Mouse (Mus musculus) lung, postnatal 25 days (tissue): ENCODE results near the gene Sptb.

Experiments
- DNase-seq: peaks from one replicate; pipeline ENCODE4 v3.0.0; 2022; ENCODE audit warnings: low spot score

Gene Sptb

DNA sequence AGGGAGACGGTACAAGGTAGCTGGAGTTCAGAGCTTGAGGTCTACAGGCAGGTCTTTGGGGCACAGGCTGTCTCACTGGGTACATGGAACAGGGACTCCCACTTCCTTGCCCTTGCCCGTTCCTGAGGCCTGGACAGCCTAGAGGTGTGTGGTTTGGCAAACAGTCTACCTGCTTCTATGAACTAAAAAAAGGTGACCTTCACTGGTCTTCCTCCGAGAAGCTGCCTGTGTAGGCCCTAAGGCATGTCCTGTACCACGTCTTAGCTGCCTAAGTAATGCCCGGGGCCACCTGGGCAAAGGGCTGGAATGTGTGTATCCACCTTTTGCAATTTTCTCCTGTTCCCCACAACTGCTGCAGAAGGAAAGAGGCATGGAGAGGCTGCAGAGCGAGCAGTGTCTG is 137.0 kb downstream of the Sptb start:
- DNase-seq, result no peak

DNA sequence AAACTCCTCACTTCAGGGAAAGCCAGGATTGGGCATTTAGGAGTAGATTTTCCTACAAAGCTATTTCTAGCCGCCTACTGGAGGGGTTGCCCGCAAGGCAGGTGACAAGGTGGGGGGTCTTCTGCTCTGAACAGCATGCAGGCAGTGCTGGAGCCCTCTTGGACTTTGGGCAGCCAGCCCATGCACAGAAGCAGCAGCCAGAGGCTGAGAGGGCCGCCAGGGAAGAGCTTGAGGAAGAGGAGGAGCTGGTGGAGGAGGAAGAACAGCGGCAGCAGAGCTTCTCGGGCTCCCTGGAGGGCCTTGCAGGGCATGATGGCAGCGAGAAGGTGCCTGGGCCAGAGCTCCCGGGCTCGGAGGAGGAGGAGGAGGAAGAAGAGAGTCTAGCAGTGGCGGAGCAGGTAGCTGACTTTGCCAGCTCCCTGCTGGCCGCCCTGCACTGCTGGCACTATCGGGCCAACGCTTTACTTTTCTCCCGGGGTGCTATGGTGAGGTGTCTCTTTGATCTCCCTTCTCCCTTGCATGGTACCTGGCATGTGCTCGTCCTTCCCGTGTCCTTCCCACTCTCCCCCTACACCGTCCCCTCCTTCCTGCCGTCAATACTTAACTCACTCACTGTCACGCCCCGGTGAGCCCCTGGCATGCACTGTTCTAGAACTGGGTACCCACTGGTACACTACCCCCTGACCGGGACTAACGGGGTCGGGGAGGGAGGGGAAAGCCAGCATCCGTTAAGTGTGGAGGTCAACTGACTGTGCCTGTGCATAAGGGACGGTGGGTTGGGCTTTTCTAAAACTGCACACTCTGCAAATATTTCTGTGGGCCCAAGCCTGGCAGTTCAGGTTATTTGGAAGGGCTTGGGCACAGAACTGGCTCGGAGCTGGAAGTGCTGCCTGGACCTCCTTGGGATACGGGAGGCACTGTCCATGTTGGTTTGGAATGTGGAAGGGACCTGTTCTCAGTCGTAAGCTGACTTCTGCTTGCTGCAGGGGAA is 137.8 kb downstream of the Sptb start:
- DNase-seq, result no peak

DNA sequence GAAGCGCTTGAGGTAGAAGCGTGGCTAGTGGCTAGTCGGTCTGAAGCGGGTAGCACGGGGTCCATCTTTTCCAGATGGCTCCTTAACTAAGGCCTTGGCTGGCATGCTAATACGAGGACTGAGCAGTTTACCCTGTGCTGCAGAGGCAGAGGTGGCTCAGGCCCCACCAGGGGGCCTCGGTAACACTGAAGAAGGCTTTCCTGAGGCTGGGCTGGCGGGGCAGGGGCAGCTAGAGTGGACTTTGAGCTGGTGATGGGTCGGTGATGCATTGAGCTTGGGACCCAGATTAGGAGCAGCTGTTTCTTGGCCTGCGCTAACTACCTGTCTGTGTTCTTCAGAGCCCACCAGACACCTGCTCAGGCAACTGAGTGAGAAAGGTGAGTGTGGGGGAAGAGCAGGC is 139.1 kb downstream of the Sptb start:
- DNase-seq, result no peak

DNA sequence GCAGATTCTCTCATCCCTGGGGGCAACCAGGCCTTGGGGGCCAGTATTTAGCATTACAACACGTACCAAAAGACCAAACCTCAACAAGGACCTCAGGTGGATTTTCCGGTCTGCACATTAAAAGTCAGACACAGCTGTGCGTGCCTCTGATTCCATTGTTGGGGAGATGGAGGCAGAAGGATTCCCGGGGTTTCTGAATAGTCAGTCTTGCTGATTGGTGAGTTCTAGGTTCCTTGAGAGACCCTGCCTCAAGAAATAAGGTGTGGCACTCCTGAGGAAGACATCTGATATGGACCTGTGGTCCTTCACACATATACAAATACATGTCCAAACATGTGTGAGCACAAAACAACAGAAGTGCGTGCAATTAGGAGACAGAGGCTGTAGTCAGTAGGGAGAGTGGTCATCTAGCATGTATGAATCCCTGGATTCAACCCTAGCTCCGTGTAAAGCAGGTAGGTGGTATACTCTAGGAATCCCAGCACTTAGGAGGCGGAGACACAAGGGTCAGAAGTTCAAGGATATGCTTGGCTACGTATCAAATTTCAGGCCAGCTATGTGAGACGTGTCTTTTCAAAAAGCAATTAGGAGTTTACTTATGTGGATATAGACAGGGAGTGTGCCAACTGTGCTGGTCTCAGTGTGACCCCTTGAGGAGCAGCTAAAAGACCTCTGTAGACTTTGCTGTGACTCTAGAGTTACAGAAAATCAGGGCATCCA is 140.0 kb downstream of the Sptb start:
- DNase-seq, result no peak

DNA sequence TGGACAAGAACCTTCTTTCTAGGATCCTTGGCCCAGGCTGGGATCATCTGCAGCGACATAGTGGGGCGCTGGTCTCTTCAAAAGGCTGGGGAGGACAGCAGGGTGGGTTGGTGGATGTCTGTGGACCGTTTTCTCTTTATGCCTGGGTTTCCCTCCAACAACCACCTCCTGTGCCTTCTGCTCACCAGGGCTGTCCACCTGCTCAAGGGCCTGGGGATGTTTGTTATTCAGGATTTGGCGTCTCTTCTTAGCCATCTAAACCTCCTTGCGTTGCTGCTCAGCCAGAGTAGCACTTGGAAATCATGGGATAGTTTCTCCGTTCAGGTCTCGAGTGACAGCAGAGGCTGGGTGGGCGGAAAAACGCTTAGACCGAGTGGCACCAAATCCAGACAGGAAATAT is 144.1 kb downstream of the Sptb start:
- DNase-seq, result no peak

DNA sequence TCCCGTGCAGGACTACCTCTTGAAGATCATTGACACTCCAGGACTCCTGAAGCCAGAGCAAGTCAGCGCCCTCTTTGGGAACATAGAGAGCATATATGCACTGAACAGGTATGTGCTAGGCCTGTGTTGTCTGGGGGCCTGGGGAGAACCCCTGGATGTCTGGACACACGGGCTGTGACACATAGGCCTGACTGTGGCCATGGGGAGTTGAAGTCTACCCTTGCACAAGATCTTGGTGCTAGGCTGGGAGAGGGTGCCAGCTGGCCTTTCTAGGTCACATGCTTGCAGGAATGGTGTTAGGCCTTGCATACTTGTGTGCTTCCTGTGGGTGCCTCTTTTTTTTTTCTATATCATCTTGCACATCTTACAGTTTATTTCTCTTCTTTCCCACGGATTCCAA is 148.2 kb downstream of the Sptb start:
- DNase-seq, result no peak

DNA sequence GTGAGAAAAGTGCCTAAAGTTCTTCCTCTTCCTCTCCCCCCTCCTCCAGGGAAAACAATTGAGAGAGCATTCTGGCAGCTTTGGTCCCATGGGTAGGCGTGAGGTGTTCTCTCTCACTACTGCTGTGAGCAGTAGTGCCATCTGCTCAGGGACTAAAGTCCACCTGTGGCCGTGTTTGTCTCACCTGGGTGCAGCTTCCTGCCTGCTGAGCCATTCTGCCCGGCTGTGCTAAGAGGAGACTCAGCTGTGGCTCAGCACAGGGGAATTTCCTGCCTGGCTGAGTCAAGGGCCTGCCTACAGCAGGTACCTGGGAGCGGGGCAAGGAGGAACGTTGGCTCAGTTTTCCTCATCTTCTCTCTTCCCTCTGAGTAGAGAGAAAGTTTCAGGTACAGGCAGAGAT is 152.1 kb downstream of the Sptb start:
- no peak for DNase-seq

DNA sequence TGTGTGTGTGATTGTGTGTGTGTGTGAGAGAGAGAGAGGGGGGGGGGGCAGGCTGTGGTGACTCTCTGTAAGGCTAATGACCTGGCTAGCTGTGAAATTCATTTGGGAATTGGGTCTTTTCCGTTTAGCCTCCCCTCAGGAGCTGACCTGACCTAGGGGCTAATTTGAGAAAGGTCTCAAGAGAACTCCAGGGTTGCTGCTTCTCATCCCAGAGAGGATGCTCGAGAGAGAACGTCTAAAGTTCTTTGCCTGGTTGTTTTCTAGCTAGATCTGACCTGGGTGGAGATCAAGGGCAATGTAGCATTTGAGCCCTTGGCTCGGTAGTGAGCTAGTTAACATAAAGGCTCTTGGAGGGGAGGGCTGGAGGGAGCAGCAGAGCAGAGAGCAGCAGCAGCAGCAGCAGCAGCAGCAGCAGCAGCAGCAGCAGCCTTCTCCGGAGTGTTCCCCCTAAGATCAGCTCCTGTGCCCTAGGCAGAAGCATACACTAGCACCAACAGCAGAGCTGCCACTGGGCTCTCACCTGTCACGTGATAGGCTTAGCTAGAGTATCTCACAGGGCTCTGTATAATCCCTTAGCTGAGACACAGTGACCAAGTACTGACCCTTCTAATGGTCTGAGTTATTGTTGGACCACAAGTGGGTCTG is 153.5 kb downstream of the Sptb start:
- no peak for DNase-seq

DNA sequence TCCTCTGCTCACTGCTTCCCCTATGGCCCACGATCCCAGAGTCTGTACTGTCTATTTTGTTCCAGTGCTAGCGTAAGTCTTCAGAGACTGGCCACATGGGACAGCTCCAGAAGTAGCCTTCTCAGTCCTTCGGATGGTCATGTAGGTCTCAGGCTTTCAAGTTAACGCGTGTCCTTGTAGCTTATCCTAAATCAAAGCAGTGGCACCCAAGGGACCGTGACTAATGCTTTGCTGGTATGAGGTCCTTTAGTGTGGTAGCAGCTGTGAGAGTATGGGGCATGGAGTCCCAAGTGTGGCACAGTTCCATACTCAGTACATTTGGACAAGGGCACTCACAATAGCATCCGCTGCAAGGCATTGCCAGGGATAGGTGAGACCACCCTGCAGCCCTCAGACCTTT is 154.2 kb downstream of the Sptb start:
- no peak for DNase-seq

DNA sequence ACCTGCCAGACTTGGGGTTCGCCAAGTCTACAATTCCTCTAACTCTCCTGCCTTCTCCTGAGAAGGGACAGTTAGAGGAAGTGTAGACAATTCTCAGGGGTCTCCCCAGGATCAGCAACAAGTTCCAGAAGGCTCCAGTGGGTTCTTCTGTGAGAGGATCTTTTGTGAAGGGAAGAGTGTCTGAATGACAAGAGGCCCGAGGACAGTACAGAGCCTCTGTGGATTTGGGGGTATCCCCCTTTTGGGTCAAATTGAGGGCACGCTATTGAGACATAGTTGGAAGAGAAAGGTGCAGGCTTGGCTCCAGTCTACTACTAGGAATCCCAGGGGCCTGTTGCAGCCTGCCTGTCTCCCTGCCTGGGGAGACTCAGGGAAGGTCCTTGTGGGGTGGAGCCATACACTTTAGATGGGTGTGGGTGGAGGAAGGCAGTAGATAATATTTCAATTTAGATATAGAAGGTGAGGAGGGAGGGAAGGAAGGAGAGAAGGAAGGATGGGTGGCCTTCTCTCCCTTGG is 155.4 kb downstream of the Sptb start:
- no peak for DNase-seq

DNA sequence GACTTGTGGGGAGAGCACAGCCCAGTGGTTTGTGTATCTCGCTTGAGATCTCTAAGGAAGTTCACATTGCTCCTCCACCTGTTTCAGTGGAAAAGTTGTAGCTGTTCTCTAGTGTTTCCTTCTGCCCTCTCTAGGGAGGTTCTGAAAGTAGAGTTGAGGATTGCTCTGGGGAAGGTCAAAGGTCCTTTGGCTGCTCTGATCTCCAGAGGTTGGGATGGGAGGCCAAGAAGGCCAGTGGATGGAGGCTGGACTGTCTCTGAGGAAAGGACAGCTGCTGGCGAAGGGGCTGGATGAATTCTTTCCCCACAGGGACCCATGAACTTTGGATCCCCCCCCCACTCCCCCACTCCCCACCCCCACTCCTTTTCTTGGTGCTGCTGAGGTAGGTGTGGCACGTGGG is 156.0 kb downstream of the Sptb start:
- no peak for DNase-seq

DNA sequence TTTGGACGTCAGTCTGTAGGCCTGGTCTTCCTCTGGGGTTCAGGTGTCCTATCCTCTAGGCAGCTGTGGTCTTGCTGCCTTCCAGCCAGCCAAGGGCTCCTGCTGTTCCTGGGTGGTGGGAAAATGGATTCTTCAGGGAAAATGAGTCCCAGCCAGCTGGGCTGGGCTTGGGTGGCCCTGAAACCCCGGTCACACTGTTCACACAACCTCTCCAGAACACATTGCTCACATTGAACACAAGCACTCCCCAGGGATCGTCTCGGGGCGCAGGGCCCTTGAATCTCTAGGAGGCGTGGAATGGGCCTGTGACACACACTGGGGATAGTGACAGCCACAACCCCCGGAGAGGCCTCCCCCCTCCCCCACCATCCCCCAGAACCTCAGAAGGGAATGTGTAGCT is 156.4 kb downstream of the Sptb start:
- DNase-seq, result no peak

DNA sequence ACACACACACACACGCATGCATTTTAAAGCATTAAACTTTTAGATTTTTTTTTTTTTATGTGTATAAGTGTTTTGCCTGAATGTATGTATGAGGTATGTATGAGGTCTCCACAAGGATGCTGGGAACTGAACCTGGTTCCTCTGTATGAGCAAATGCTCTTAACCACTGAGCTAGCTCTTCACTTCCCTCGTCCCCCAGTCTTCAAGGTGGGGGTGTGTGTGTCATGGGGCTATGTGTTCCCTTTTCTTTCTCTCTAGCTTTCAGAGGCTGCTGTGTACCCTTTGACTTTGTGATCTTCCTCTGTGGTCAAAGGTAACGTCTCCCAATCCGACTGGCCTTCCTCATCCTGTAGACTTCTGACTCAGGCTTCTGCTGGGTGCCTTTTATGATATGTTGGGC is 157.4 kb downstream of the Sptb start:
- DNase-seq, result no peak

DNA sequence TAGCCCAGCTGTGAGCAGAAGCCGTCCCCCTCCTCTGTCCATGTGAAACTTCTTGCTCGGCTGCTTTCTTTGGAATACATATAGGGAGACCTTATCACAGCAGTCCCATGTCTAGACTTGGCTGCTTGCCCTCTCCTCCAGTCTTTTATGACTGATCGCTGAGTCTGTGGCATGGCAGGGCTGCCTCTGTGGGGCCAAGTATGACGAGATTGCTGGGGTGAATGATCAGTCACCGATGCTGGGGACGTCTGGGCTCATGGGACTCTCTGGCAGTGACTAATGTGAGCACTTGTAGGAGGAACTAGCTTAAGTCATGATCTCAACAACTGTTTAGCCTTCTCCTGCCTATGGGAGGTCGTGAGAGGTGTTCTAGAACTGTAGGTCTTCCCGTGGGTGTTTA is 158.0 kb downstream of the Sptb start:
- no peak for DNase-seq

DNA sequence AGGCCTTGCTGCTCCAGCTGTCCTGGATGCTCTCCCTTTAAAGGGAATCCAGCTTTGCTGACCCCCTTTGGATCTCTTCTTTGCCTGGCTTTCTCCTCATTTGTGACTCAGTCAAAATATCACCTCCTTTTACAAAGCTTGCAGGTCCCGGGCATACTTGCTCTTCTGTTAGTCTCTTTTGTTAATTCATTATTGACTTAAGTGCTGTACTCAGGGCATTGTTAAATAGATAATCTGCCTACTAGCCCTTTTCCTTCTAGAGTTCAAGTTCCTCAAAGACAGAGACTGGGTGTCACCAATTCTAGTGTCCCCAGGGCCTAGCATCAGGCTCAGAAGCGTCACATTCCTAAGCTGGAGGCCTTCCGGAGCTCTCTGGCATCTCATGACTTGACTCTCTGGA is 161.1 kb downstream of the Sptb start:
- DNase-seq, result no peak

DNA sequence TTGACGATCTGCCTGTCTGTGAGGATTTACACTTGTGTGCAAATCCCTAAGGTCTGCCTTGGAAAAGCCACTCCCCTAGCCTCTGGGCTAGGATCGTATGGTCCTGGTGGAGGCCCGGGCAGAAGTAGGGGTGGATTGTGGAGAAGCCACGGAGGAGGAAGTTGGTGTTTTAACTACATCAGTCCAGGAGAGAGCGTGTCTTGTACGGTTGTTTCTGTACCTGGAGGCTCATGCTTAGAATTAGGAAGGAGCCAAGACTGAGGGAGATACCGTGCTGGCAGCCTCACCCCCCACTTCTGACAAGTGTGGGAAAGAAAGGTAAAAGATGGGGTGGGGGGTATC is 162.3 kb downstream of the Sptb start:
- DNase-seq, result no peak

DNA sequence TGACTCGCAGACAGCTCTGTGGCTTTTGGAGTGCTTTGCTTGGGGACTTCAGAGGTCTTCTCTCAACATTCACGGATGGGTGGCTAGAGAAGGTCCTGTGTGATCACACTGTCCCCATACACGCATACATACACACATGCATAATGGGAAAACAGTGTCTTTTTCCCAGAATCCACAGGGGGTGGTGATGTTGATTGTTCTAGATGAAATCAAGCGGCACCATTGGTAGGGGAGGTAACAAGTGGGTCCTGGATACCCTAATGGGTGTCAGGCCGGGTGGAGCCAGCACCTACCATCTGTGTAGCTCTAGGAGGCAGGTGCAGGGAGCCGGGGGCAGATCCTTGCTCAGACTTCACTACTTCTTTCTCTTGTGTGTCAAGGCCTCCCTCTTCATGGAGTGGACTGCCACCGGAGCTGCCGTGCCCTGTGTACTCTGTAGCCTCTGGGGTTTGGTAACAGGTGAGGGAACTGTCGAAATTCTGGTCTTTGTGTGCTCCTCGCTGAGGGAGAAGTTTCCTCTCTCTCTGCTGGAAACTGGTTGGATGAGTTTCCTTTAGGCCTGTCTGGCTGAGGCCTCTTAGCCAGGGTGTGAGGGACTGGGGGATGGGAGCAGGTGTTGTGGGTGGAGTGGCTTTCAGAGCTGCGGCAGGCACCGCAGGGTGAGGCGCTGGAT is 162.8 kb downstream of the Sptb start:
- DNase-seq, result peak; percentile 71

DNA sequence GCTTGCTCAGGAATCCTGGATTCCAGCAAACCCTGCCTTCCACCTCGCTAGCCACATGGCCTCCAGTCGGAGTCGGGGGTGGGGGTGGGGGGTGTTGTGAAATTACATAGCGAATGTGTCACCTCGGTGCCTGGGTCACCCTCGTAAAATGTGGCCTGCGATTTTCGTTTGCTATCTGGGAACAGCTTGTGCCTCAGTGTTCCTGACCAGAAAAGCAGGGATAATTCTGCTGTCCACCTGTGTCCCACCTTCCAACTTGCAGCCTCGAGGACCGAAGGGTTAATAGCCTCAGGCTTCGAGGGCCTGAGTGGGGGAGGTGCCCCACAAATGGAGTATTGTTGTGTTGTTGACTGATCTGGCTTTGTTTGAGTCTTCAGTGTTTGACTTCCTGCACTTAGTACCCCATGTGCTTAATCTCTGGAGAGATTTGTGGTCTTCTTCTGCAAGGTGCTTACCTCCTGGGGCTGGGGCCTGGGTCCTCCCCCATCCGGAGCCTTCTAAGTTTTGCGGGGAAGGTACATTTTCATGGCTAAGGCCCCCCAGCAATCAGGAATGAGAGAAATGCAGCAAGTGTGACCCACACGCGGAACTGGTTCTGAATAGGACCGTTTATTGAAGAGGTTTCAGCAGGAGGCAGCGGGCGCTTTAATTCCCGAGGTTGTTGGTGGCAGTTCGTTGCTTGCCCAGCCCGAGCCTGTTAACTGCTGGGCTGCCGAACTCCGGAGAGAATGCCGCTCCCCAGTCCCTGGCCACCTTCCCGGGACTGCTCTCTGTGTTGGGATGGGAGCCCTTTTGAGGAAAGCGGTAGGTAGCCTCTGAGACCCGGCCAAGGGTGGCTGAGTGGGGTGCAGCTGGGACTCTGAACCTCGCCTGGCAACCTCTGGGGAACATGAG is 163.7 kb downstream of the Sptb start:
- DNase-seq, result no peak

DNA sequence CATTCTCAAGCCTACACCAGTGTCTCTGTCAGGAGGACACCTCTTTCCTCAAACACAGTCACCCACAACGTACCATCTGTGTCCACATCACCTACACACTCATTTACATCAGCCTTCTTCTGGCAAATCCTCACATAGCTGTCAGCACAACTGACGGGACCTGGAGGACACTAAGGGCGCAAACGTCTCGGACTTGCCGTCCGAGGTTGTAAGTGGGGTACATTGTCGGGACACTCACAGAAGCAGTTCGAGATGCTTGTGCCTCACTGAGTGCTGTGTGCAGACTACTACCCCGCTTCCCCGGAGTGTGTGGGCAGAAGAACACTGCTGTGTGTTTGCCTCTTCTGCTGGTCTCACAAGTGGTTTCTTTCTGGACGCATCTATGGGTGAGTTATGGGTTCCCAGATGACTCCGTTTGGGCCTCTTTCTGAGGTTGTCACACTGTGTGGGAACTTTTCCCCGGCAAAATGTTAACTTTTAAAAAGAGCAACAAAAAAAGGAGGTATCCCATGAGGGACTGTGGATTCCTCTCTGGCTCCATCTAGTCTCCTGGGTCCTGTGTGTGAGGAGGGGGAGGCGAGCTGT is 164.5 kb downstream of the Sptb start:
- DNase-seq, result no peak

DNA sequence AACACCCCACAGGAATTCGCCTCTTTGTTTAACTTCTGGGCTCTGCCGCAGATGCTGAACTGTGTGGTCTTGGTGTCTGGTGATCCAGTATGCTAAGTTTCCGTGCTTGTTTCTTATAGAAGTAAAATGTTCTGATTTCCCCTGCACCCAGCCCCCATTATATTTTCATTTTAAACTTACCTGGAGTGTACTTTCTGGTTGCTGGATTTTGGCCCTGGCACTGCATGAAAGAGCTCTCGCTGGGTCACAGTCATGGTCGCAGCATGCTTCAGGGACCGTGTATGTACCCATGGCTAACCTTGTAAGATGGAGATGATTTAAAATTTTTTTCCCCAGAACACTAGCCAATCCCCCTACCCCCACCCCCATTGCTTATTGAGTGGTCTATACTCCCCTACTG is 168.5 kb downstream of the Sptb start:
- DNase-seq, result no peak

DNA sequence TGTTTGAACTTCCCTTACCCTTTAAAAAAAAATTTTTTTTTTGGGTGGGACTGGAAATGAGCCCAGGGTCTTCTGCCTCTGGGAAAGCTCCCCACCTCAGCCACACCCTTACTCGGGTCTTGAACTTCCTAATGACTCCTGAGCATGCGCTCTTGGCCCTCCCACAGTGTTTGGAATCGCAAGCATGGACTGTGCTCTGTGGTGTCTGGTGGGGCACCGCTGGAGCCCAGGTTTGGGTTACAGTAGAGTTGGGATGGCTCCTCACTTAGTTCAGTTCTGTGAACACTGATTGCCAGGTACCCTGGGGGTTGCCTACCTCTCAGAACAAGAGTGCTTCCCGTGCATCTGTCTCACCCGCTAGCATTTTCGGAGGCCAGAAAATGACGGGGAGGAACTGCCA is 168.9 kb downstream of the Sptb start:
- DNase-seq, result no peak
